Mouse (Mus musculus): Measurements from ENCODE around the gene U2surp. TPM values are rescaled to one million over a fixed set of nuclear protein-coding genes. Genes with fewer than 3 reads are reported as not detected.
"Not testable (repeated sequence)": the region's sequence is repeated elsewhere in the genome, so short reads cannot be mapped to it uniquely, and the experiment has no call there.

Gene U2surp
- polyA plus RNA-seq, 1 experiment from 2014 or later, result 164 TPM

- DNase-seq (ENCODE audit: low spot score), result not testable (repeated sequence)
Observed at GRCm38 (mm10) chr9:95469011-95469576, 42.7 kb downstream of the U2surp start.

GRCm38 (mm10) chr9:95464028-95464427, 47.8 kb downstream of the U2surp start:
- DNase-seq (ENCODE audit: low spot score), result no peak

- no peak for DNase-seq (ENCODE audit: low spot score)
Observed at GRCm38 (mm10) chr9:95451931-95452330, 59.9 kb downstream of the U2surp start.

- DNase-seq (ENCODE audit: low spot score), result no peak
Observed at GRCm38 (mm10) chr9:95450586-95450985, 61.2 kb downstream of the U2surp start.

GRCm38 (mm10) chr9:95442321-95442731, 69.5 kb downstream of the U2surp start:
- DNase-seq (ENCODE audit: low spot score), result no peak

- no peak for DNase-seq (ENCODE audit: low spot score)
Observed at GRCm38 (mm10) chr9:95437883-95438282, 73.9 kb downstream of the U2surp start.

- no peak for DNase-seq (ENCODE audit: low spot score)
Observed at GRCm38 (mm10) chr9:95436294-95436613, 75.5 kb downstream of the U2surp start.

GRCm38 (mm10) chr9:95435506-95436293, 76.1 kb downstream of the U2surp start:
- no peak for DNase-seq (ENCODE audit: low spot score)

GRCm38 (mm10) chr9:95428277-95428676, 83.5 kb downstream of the U2surp start:
- no peak for DNase-seq (ENCODE audit: low spot score)

GRCm38 (mm10) chr9:95413911-95414310, 97.9 kb downstream of the U2surp start:
- DNase-seq (ENCODE audit: low spot score), result no peak

GRCm38 (mm10) chr9:95412047-95412446, 99.7 kb downstream of the U2surp start:
- no peak for DNase-seq (ENCODE audit: low spot score)

- DNase-seq (ENCODE audit: low spot score), result peak; percentile 2
Observed at GRCm38 (mm10) chr9:95407586-95408220, 104.1 kb downstream of the U2surp start.

Other genes with a start within 250 kb of the U2surp start
- 0.91 and 1.0 TPM in 2 replicates for gene Chst2, start 105.3 kb downstream of the U2surp start, polyA plus RNA-seq (2015; fragmentation: Nextera tagmentation; extraction: Ambion mirVana)
- 0.03 and 0.04 TPM in 2 replicates for gene Paqr9, start 47.7 kb upstream of the U2surp start, polyA plus RNA-seq (2015; fragmentation: Nextera tagmentation; extraction: Ambion mirVana)
- gene Pcolce2, start 125.6 kb upstream of the U2surp start, polyA plus RNA-seq (2015; fragmentation: Nextera tagmentation; extraction: Ambion mirVana), result 3.3 and 4.9 TPM in 2 replicates
- 1.0 and 1.1 TPM in 2 replicates for gene Trpc1, start 238.4 kb upstream of the U2surp start, polyA plus RNA-seq (2015; fragmentation: Nextera tagmentation; extraction: Ambion mirVana)

Data from thymus, postnatal 0 days (tissue).